Comparison of ENCODE assay signal across 10 mouse cellular contexts in genomic region chr13:34378926-34379325, GRCm38 (mm10). TPM values are rescaled to one million over a fixed set of nuclear protein-coding genes. Genes with fewer than 3 reads are reported as not detected.
DNase-seq lines count a peak whose midpoint lies in the region.
"Had no signal": no experiment of that assay in that cellular context is flagged by ENCODE, and none has a peak within 500 bp of the region (broad histone marks: within the 10 kb centered on the region; RNA-seq: fewer than 3 reads in every experiment).

No protein-coding gene starts in this region.

- intact Hi-C loops in left cerebral cortex, postnatal 4 days (cut with DNase I), result no loop called here
- intact Hi-C loops in left cerebral cortex, postnatal 10 days (cut with DNase I), result no loop called here

- DNase-seq in adrenal gland, postnatal 10 days, result peak; percentile 11
- no peak for DNase-seq in adrenal gland, adult (ENCODE audit: inconsistent age in 2 of 2, low spot score in 1 of 2)
- peak; percentile 86 to 87 for DNase-seq in cerebellum, postnatal 14 days
- DNase-seq in cerebellum, adult 11 months, result no peak
- DNase-seq in left cerebral cortex, postnatal 4 days, result peak; percentile 71
- DNase-seq in left cerebral cortex, postnatal 10 days (ENCODE audit: extremely low spot score in 1 of 2, low spot score in 2 of 2), result no peak
- DNase-seq in thymus, postnatal 25 days, result no peak
- DNase-seq: cerebellum, adult 8-10 months; gastrocnemius, postnatal 10 days; kidney, adult 2 months had no signal

RNA-seq across cellular contexts. Expression of gene Slc22a23, which starts 33.9 kb away (rescaled TPM):
- 10 to 100 TPM; 13.1 to 13.4 TPM for total RNA-seq in adrenal gland, postnatal 10 days (2021)
- 10 to 100 TPM; 78.6 to 83.1 TPM for total RNA-seq in left cerebral cortex, postnatal 4 days (2021)
- 10 to 100 TPM; 70.3 to 73.6 TPM for total RNA-seq in left cerebral cortex, postnatal 10 days (2021)

Comparison
In these comparisons a context has a peak if more than half of its experiments do, and no peak if none do; other contexts are left out.
1. DNase-seq: peak in adrenal gland, postnatal 10 days (single experiment), cerebellum, postnatal 14 days (2 of 2) and left cerebral cortex, postnatal 4 days (single experiment); none in adrenal gland, adult (0 of 2), cerebellum, adult 11 months (single experiment), left cerebral cortex, postnatal 10 days (0 of 2) and thymus, postnatal 25 days (single experiment).
2. RNA of gene Slc22a23, which starts 33.9 kb away (total RNA-seq): 78.6 to 83.1 TPM in left cerebral cortex, postnatal 4 days and 70.3 to 73.6 TPM in left cerebral cortex, postnatal 10 days; 13.1 to 13.4 TPM in adrenal gland, postnatal 10 days; every median in the first group is over 4 times any median in the second.